Mouse (Mus musculus): ENCODE measurements around the gene Bmp2. TPM values are rescaled to one million over a fixed set of nuclear protein-coding genes. Genes with fewer than 3 reads are reported as not detected.

Bmp2 gene
- polyA plus RNA-seq, 1 experiment from 2014 or later: 26.6 TPM

DNA sequence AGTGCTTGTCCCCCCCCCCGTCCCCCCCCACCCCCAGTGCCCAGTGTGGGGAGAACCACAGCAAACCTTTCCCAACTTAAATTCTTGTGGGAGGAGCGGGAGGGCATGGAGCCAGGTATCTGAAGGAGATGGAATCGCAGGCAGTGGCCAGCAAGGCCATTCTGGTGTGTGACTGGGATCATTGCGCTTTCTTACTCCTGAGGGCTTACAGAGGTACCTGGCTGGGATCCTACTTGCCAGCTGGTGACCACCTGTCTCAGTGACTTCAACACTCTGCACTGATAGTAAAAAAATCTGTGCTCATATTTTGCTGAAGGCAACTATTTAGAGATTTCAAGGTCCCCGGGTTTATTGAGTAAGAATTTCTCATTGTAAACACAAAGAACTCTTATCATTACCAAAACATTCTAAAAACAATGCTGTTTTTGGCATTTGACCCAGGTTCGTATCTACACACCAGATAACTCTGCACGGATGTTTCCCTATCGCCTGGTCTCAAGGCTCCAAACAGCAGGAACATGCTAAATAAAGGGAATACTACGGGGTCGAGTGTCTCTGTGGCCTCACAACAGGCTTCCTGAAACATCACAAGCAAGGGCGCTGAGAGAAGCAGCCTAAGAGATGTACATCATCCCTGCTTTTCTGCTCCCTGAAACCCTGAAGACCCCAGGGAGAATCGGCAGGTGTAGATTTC is 39.8 kb downstream of the Bmp2 start:
- no peak overlapping the region for H3K4me3 ChIP-seq
- no peaks in the 10 kb centered on the region for H3K27me3 ChIP-seq
- no peak for ATAC-seq (ENCODE audit: low FRiP score, low read depth)
- H3K36me3 ChIP-seq: no peaks in the 10 kb centered on the region
- H3K4me2 ChIP-seq (replicated peaks): no peak overlapping the region
- WGBS: 53% methylated on average over 12 of the region's 12 CpGs
- 0 out of 2 replicates have a peak overlapping the region, but pooled peaks have one; percentile 15 for H3K27ac ChIP-seq
- peaks cover 3% of the 10 kb centered on the region; the same call in 1 of the 2 replicates for H3K9me3 ChIP-seq
- H3K4me1 ChIP-seq: peaks cover 29% of the 10 kb centered on the region
- no peak overlapping the region for H3K9ac ChIP-seq

Small RNA genes within 50 kb of the gene (microRNA-seq; reads per million reads assigned to microRNA genes)
- not detected for gene Mir3090

Measured in limb, embryonic 13.5 days (tissue).